Mouse (Mus musculus) stomach, embryonic 16.5 days (tissue): ENCODE results near the gene Gm20736. TPM values are rescaled to one million over a fixed set of nuclear protein-coding genes. Genes with fewer than 3 reads are reported as not detected.
"Not testable (repeated sequence)": the region's sequence is repeated elsewhere in the genome, so short reads cannot be mapped to it uniquely, and the experiment has no call there.

Experiments
- ATAC-seq: fragments of 200-750 bp; cut with Nextera tagmentation; 2 replicates; pipeline ENCODE4 v1.8.0; 2017; ENCODE audit warnings: moderate number of reproducible peaks, moderate TSS enrichment; ENCODE audit not compliant: insufficient read depth, low FRiP score
- H3K27ac ChIP-seq: fragments of 300-500 bp; sonication (generic); 2 replicates; pipeline ENCODE4 v1.5.1; 2014; ENCODE audit warnings: low read length
- H3K27me3 ChIP-seq: fragments of 300-500 bp; sonication (generic); 2 replicates; pipeline ENCODE4 v1.6.1; 2014; ENCODE audit warnings: low read length, control low read depth, mixed read lengths; ENCODE audit not compliant: control insufficient read depth, insufficient read depth
- H3K36me3 ChIP-seq: fragments of 300-500 bp; sonication (generic); 2 replicates; pipeline ENCODE4 v1.6.1; 2014; ENCODE audit warnings: low read length; ENCODE audit not compliant: control insufficient read depth, insufficient read depth
- H3K4me1 ChIP-seq: fragments of 300-500 bp; sonication (generic); 2 replicates; pipeline ENCODE4 v1.6.1; 2014; ENCODE audit warnings: low read length, control low read depth, mixed read lengths; ENCODE audit not compliant: control insufficient read depth, insufficient read depth
- H3K4me2 ChIP-seq: fragments of 300-500 bp; sonication (generic); 2 replicates; pipeline ENCODE4 v1.6.1; 2014; ENCODE audit warnings: low read depth, low read length, mixed read lengths
- H3K4me3 ChIP-seq: fragments of 300-500 bp; sonication (generic); replicated peaks from 2 replicates; pipeline ENCODE4 v1.5.1; 2014; ENCODE audit warnings: mild to moderate bottlenecking, low read length
- H3K9ac ChIP-seq: fragments of 300-500 bp; sonication (generic); 2 replicates; pipeline ENCODE4 v1.6.1; 2014; ENCODE audit warnings: low read length
- H3K9me3 ChIP-seq: fragments of 300-500 bp; sonication (generic); replicated peaks from 2 replicates; pipeline ENCODE4 v1.6.1; 2016; ENCODE audit warnings: low read length, control low read depth; ENCODE audit not compliant: control insufficient read depth
- WGBS: fragments of 180-500 bp; shearing (Covaris S2); extraction: QIAGEN DNeasy Blood & Tissue Kit; methylation state at CpG from one replicate; pipeline ENCODE4 v1.1.7; 2014; 5-methylcytosine and 5-hydroxymethylcytosine counted together
- polyA plus RNA-seq: library from polyadenylated mRNA; unstranded; fragments of >200 nt; fragmentation: Nextera tagmentation; extraction: Ambion mirVana; gene quantifications from 2 replicates; pipeline ENCODE4 v1.2.1, GENCODE M21; 2015

Gene Gm20736
- not detected in 2 replicates for polyA plus RNA-seq

- WGBS, result no CpG with 5 or more reads among the region's 5 CpGs
- not testable (repeated sequence) for ATAC-seq, H3K4me1 ChIP-seq, H3K9ac ChIP-seq, H3K27me3 ChIP-seq, H3K27ac ChIP-seq, H3K4me3 ChIP-seq, H3K4me2 ChIP-seq, H3K9me3 ChIP-seq, H3K36me3 ChIP-seq
Measured at GRCm38 (mm10) chrY:65377390-65377789, at the start of gene Gm20736. Gene Gm20736 (plus strand): TSS chrY:65377690.

Other genes starting within 250 kb of the Gm20736 start
- gene Gm20924, start 170.2 kb upstream of the Gm20736 start, polyA plus RNA-seq, result not detected in 2 replicates